Mouse (Mus musculus) hindbrain, embryonic 16.5 days (tissue): ENCODE measurements around the gene Paox. TPM values are rescaled to one million over a fixed set of nuclear protein-coding genes. Genes with fewer than 3 reads are reported as not detected.

ENCODE experiments used
- ATAC-seq: fragments of 200-750 bp; cut with Nextera tagmentation; 2 replicates; pipeline ENCODE4 v1.8.0; 2017; ENCODE audit warnings: moderate TSS enrichment, moderate library complexity
- H3K27ac ChIP-seq: fragments of 300-500 bp; sonication (generic); 2 replicates; pipeline ENCODE4 v1.5.1; 2014; ENCODE audit warnings: low read depth, mild to moderate bottlenecking, control low read depth, low read length, moderate library complexity
- H3K27me3 ChIP-seq: fragments of 300-500 bp; sonication (generic); replicated peaks from 2 replicates; pipeline ENCODE4 v1.6.1; 2014; ENCODE audit warnings: low read length; ENCODE audit not compliant: control insufficient read depth, insufficient read depth
- H3K36me3 ChIP-seq: fragments of 300-500 bp; sonication (generic); 2 replicates; pipeline ENCODE4 v1.6.1; 2014; ENCODE audit warnings: mild to moderate bottlenecking, low read length, moderate library complexity, mixed read lengths; ENCODE audit not compliant: control insufficient read depth, insufficient read depth
- H3K4me1 ChIP-seq: fragments of 300-500 bp; sonication (generic); 2 replicates; pipeline ENCODE4 v1.6.1; 2014; ENCODE audit warnings: low read depth, low read length; ENCODE audit not compliant: control insufficient read depth, insufficient read depth
- H3K4me2 ChIP-seq: fragments of 300-500 bp; sonication (generic); 2 replicates; pipeline ENCODE4 v1.6.1; 2014; ENCODE audit warnings: mild to moderate bottlenecking, low read length, control low read depth, moderate library complexity
- H3K4me3 ChIP-seq: fragments of 300-500 bp; sonication (generic); 2 replicates; pipeline ENCODE4 v1.5.1; 2014; ENCODE audit warnings: mild to moderate bottlenecking, low read length, control low read depth, moderate library complexity
- H3K9ac ChIP-seq: fragments of 300-500 bp; sonication (generic); 2 replicates; pipeline ENCODE4 v1.6.1; 2014; ENCODE audit warnings: low read depth, mild to moderate bottlenecking, control low read depth, low read length, moderate library complexity
- H3K9me3 ChIP-seq: fragments of 300-500 bp; sonication (generic); 2 replicates; pipeline ENCODE4 v1.6.1; 2014; ENCODE audit warnings: mild to moderate bottlenecking, low read length, moderate library complexity; ENCODE audit not compliant: control insufficient read depth
- WGBS: fragments of 180-500 bp; shearing (Covaris S2); extraction: QIAGEN DNeasy Blood & Tissue Kit; methylation state at CpG from one replicate; pipeline ENCODE4 v1.1.7; 2014; 5-methylcytosine and 5-hydroxymethylcytosine counted together
- polyA plus RNA-seq: library from polyadenylated mRNA; unstranded; fragments of >200 nt; fragmentation: Nextera tagmentation; extraction: Ambion mirVana; gene quantifications from 2 replicates; pipeline ENCODE4 v1.2.1, GENCODE M21; 2015

The Paox gene
- polyA plus RNA-seq, result 8.9 and 9.9 TPM in 2 replicates

GRCm38 (mm10) chr7:140115583-140116328 is at the start of gene Paox:
TSS of gene Paox (plus strand) at chr7:140115799.
- Histone ChIP-seq H3K9me3 (no peaks in the 10 kb centered on the region), H3K27me3 (no peaks in the 10 kb centered on the region), H3K4me3 (peak within 1 kb of the TSS; percentile 80), H3K36me3 (peaks cover 6% of the 10 kb centered on the region), H3K27ac (peak within 1 kb of the TSS; percentile 91), H3K4me1 (peaks cover 5% of the 10 kb centered on the region), H3K4me2 (peak within 1 kb of the TSS; percentile 97), H3K9ac (peak within 1 kb of the TSS; percentile 88)
- peak; percentile 77 for ATAC-seq
- WGBS, result 4% methylated on average over 22 of the region's 23 CpGs

GRCm38 (mm10) chr7:140067397-140067796 is 48.2 kb upstream of the Paox start:
- 67% methylated on average over 6 of the region's 6 CpGs for WGBS
- peaks cover 2% of the 10 kb centered on the region for H3K27me3 ChIP-seq
- no peak for ATAC-seq

GRCm38 (mm10) chr7:140070042-140070711 is 45.4 kb upstream of the Paox start:
- no peak for ATAC-seq
- Histone ChIP-seq H3K4me3 (peak overlapping the region; percentile 19), H3K4me2 (peak overlapping the region; percentile 42), H3K4me1 (no peaks in the 10 kb centered on the region), H3K9ac (peak overlapping the region; percentile 31; the same call in 1 of the 2 replicates), H3K27ac (no peak overlapping the region), H3K9me3 (no peaks in the 10 kb centered on the region), H3K27me3 (peaks cover 2% of the 10 kb centered on the region), H3K36me3 (peaks cover 20% of the 10 kb centered on the region)
- 40% methylated on average over 38 of the region's 39 CpGs for WGBS

More at GRCm38 (mm10) chr7:140067397-140067796, 48.2 kb upstream of the Paox start:
- Histone ChIP-seq H3K4me3 (no peak overlapping the region), H3K4me2 (no peak overlapping the region), H3K9ac (no peak overlapping the region), H3K27ac (no peak overlapping the region), H3K4me1 (no peaks in the 10 kb centered on the region), H3K36me3 (peaks cover 15% of the 10 kb centered on the region), H3K9me3 (no peaks in the 10 kb centered on the region)

- H3K4me1 ChIP-seq, result peaks cover 9% of the 10 kb centered on the region
- 81% methylated on average over 6 of the region's 6 CpGs for WGBS
- no peak overlapping the region for H3K4me3 ChIP-seq
- no peaks in the 10 kb centered on the region for H3K27me3 ChIP-seq
- no peaks in the 10 kb centered on the region for H3K9me3 ChIP-seq
- no peak overlapping the region for H3K9ac ChIP-seq
- no peak overlapping the region for H3K4me2 ChIP-seq
- H3K36me3 ChIP-seq, result peaks cover 2% of the 10 kb centered on the region; the same call in 1 of the 2 replicates
- no peak for ATAC-seq
- H3K27ac ChIP-seq, result no peak overlapping the region
Observed at GRCm38 (mm10) chr7:140077698-140078097, 37.9 kb upstream of the Paox start.

GRCm38 (mm10) chr7:140078711-140079110 is 36.9 kb upstream of the Paox start:
- peaks cover 9% of the 10 kb centered on the region for H3K4me1 ChIP-seq
- H3K27me3 ChIP-seq, result no peaks in the 10 kb centered on the region
- H3K4me3 ChIP-seq, result no peak overlapping the region
- 4% methylated on average over 5 of the region's 5 CpGs for WGBS
- no peak overlapping the region for H3K27ac ChIP-seq
- ATAC-seq, result no peak
- no peak overlapping the region for H3K4me2 ChIP-seq
- H3K9me3 ChIP-seq, result no peaks in the 10 kb centered on the region
- H3K36me3 ChIP-seq, result no peaks in the 10 kb centered on the region; the same call in 1 of the 2 replicates
- no peak overlapping the region for H3K9ac ChIP-seq

- Histone ChIP-seq H3K36me3 (no peaks in the 10 kb centered on the region), H3K4me2 (peak overlapping the region; percentile 76), H3K9me3 (no peaks in the 10 kb centered on the region), H3K27ac (peak overlapping the region; percentile 94), H3K4me1 (peaks cover 9% of the 10 kb centered on the region), H3K9ac (peak overlapping the region; percentile 72), H3K4me3 (peak overlapping the region; percentile 52), H3K27me3 (no peaks in the 10 kb centered on the region)
- WGBS, result 1% methylated on average over 24 of the region's 24 CpGs
- peak; percentile 77 for ATAC-seq
Observed at GRCm38 (mm10) chr7:140080503-140081156, 35.0 kb upstream of the Paox start.

GRCm38 (mm10) chr7:140081408-140082241 is 34.0 kb upstream of the Paox start:
- Histone ChIP-seq H3K9me3 (no peaks in the 10 kb centered on the region), H3K4me2 (peak overlapping the region; percentile 76), H3K27me3 (no peaks in the 10 kb centered on the region), H3K4me1 (peaks cover 9% of the 10 kb centered on the region), H3K9ac (peak overlapping the region; percentile 72), H3K27ac (peak overlapping the region; percentile 94), H3K4me3 (peak overlapping the region; percentile 52), H3K36me3 (no peaks in the 10 kb centered on the region)
- peak; percentile 51 for ATAC-seq
- WGBS, result 9% methylated on average over 20 of the region's 20 CpGs

GRCm38 (mm10) chr7:140082242-140082678 is 33.3 kb upstream of the Paox start, which contains the start of gene Caly:
TSS of gene Caly (minus strand) at chr7:140082548.
- ATAC-seq, result peak; percentile 91
- peaks cover 9% of the 10 kb centered on the region for H3K4me1 ChIP-seq
- H3K4me3 ChIP-seq, result peak within 1 kb of the TSS; percentile 52
- 2% methylated on average over 18 of the region's 18 CpGs for WGBS
- H3K4me2 ChIP-seq, result peak within 1 kb of the TSS; percentile 76
- H3K9ac ChIP-seq, result peak within 1 kb of the TSS; percentile 72
- no peaks in the 10 kb centered on the region for H3K36me3 ChIP-seq
- no peaks in the 10 kb centered on the region for H3K9me3 ChIP-seq
- peak within 1 kb of the TSS; percentile 94 for H3K27ac ChIP-seq
- H3K27me3 ChIP-seq, result no peaks in the 10 kb centered on the region
